Mouse (Mus musculus): Measurements from ENCODE around the gene Rbpjl.

- TF ChIP-seq CTCF (IDR thresholded peaks at IDR 0.05; ENCODE audit: low read depth) (no peak), EP300 (optimal IDR thresholded peaks at IDR 0.05) (no peak)
Measured at GRCm38 (mm10) chr2:164418308-164418875, 15.5 kb downstream of the Rbpjl start.

All from stomach, postnatal 0 days (tissue).